Mouse (Mus musculus): ENCODE data around the gene Otub1.

GRCm38 (mm10) chr19:7168423-7168822 lies 37.7 kb downstream of the Otub1 start:
- no peak for TF ChIP-seq CTCF (IDR thresholded peaks at IDR 0.05; ENCODE audit: borderline replicate concordance, control insufficient read depth, extremely low read depth, insufficient read depth, low read length, poor library complexity)
- no peak for TF ChIP-seq POLR2A (IDR thresholded peaks at IDR 0.05; ENCODE audit: control insufficient read depth, extremely low read depth, insufficient read depth, low read length, poor library complexity)

Measured in thymus, adult 2 months (tissue).